Mouse (Mus musculus) ES-Bruce4 (cell line): ENCODE data around the gene Sertad4.

ENCODE experiments used
- CTCF ChIP-seq: IDR thresholded peaks from one replicate; pipeline ENCODE4 v1.8.1; 2011; ENCODE audit warnings: low read depth, low read length
- POLR2A ChIP-seq: IDR thresholded peaks from one replicate; pipeline ENCODE4 v1.8.1; 2011; ENCODE audit warnings: low read length; ENCODE audit not compliant: insufficient read depth

- TF ChIP-seq POLR2A: no peak
- TF ChIP-seq CTCF: no peak
These were observed 27.2 kb upstream of the Sertad4 start for GRCm38 (mm10) chr1:192882617-192883295.
